Mouse (Mus musculus): ENCODE results near the gene Fbh1.
A peak's percentile ranks its signal among the peaks of the same experiment; 100 is the strongest.
"Not testable (repeated sequence)": the region's sequence is repeated elsewhere in the genome, so short reads cannot be mapped to it uniquely, and the experiment has no call there.

Gene Fbh1

GRCm38 (mm10) chr2:11718573-11718972 lies 58.8 kb downstream of the Fbh1 start:
- DNase-seq (ENCODE audit: low spot score in 2 of 2) = no peak

- no peak for DNase-seq (ENCODE audit: low spot score in 2 of 2)
These were observed 62.8 kb downstream of the Fbh1 start for GRCm38 (mm10) chr2:11714535-11714934.

- DNase-seq (ENCODE audit: low spot score in 2 of 2) = no peak
These were observed 64.4 kb downstream of the Fbh1 start for GRCm38 (mm10) chr2:11713021-11713420.

GRCm38 (mm10) chr2:11712483-11712990 lies 64.8 kb downstream of the Fbh1 start:
- DNase-seq (ENCODE audit: low spot score in 2 of 2) = peak in 1 of 2 experiments; percentile 32

GRCm38 (mm10) chr2:11710101-11710500 lies 67.3 kb downstream of the Fbh1 start:
- not testable (repeated sequence) for DNase-seq (ENCODE audit: low spot score in 2 of 2)

GRCm38 (mm10) chr2:11708538-11708937 lies 68.8 kb downstream of the Fbh1 start:
- DNase-seq (ENCODE audit: low spot score in 2 of 2) = peak; percentile 9 to 19

- peak in 1 of 2 experiments; percentile 46 for DNase-seq (ENCODE audit: low spot score in 2 of 2)
These were observed 70.7 kb downstream of the Fbh1 start for GRCm38 (mm10) chr2:11706746-11707065.

- peak in 1 of 2 experiments; percentile 38 for DNase-seq (ENCODE audit: low spot score in 2 of 2)
These were observed 71.2 kb downstream of the Fbh1 start for GRCm38 (mm10) chr2:11706030-11706745.

GRCm38 (mm10) chr2:11705201-11706025 lies 72.0 kb downstream of the Fbh1 start, which contains the start of gene Il15ra:
Il15ra (plus strand) TSS chr2:11705290.
- DNase-seq (ENCODE audit: low spot score in 2 of 2) = peak; percentile 87 to 89

GRCm38 (mm10) chr2:11699905-11700304 lies 77.5 kb downstream of the Fbh1 start:
- no peak for DNase-seq (ENCODE audit: low spot score in 2 of 2)

GRCm38 (mm10) chr2:11698994-11699393 lies 78.4 kb downstream of the Fbh1 start:
- DNase-seq (ENCODE audit: low spot score in 2 of 2) = no peak

- DNase-seq (ENCODE audit: low spot score in 2 of 2) = no peak
These were observed 81.5 kb downstream of the Fbh1 start for GRCm38 (mm10) chr2:11695867-11696266.

- DNase-seq (ENCODE audit: low spot score in 2 of 2) = no peak
These were observed 83.3 kb downstream of the Fbh1 start for GRCm38 (mm10) chr2:11694104-11694503.

- no peak for DNase-seq (ENCODE audit: low spot score in 2 of 2)
These were observed 84.0 kb downstream of the Fbh1 start for GRCm38 (mm10) chr2:11693352-11693751.
